Mouse (Mus musculus) ovary, adult 10 weeks (tissue): ENCODE data around the gene Mindy2. TPM values are rescaled to one million over a fixed set of nuclear protein-coding genes. Genes with fewer than 3 reads are reported as not detected.

Experiments used
- polyA plus RNA-seq: library from polyadenylated mRNA; stranded (reverse); fragments of 350-450 nt; fragmentation: Illumina TruSeq; extraction: RNeasy Lipid Tissue Mini Kit (QIAGEN cat#74804); gene quantifications from one replicate; pipeline ENCODE4 v1.2.3, GENCODE M21; 2014

Mindy2 gene
- 42.0 TPM for polyA plus RNA-seq

GRCm38 (mm10) chr9:70657013-70657967 lies at the start of gene Mindy2:
Gene Mindy2 (minus strand): TSS chr9:70657174.

GRCm38 (mm10) chr9:70678682-70679131 lies 21.7 kb upstream of the Mindy2 start, which contains the start of gene Adam10:
Gene Adam10 (plus strand): TSS chr9:70678997.

GRCm38 (mm10) chr9:70656130-70657007 lies 605 bp downstream of the Mindy2 start, which contains the start of gene Gm10642:
Gene Gm10642 (plus strand): TSS chr9:70656251.

Other genes starting within 250 kb of the Mindy2 start
- gene Ccnb2, start 235.6 kb downstream of the Mindy2 start, polyA plus RNA-seq: 26.5 TPM
- gene Rnf111, start 153.4 kb downstream of the Mindy2 start, polyA plus RNA-seq: 63.3 TPM
- 76.4 TPM for gene Sltm, start 114.4 kb downstream of the Mindy2 start, polyA plus RNA-seq
- not detected for gene Gm10642, start 923 bp downstream of the Mindy2 start, polyA plus RNA-seq
- 354 TPM for gene Adam10, start 21.8 kb upstream of the Mindy2 start, polyA plus RNA-seq